Mouse (Mus musculus): ENCODE measurements around the gene Glb1l. TPM values are rescaled to one million over a fixed set of nuclear protein-coding genes. Genes with fewer than 3 reads are reported as not detected.

The Glb1l gene
- total and polyA plus RNA-seq, 3 experiments = 7.6 to 13.0 TPM; not detected in 1

GRCm38 (mm10) chr1:75187914-75188483 lies 22.6 kb downstream of the Glb1l start:
- Histone ChIP-seq H3K79me2 (ENCODE audit: control insufficient read depth, insufficient read depth, low read length, poor library complexity) (peaks cover 9% of the 10 kb centered on the region), H3K4me1 (ENCODE audit: control insufficient read depth in 1 of 2, insufficient read depth in 2 of 2, low read length in 2 of 2) (peaks cover 3 to 29% of the 10 kb centered on the region in 2 experiments; a peak in 3 of 4 replicates), H3K4me3 (ENCODE audit: control insufficient read depth in 1 of 2, insufficient read depth in 1 of 2, low read depth in 2 of 2, low read length in 2 of 2) (no peak overlapping the region), H3K9ac (ENCODE audit: control insufficient read depth, low read depth, low read length, poor library complexity, severe bottlenecking) (no peak overlapping the region), H3K27ac (ENCODE audit: control insufficient read depth, low read depth, low read length) (peak overlapping the region; percentile 59), H3K36me3 (ENCODE audit: control insufficient read depth in 1 of 2, insufficient read depth in 2 of 2, low read length in 2 of 2) (peaks cover 0 to 26% of the 10 kb centered on the region in 2 experiments; a peak in 2 of 4 replicates), H3K9me3 (replicated peaks; ENCODE audit: insufficient read depth, low read length) (no peaks in the 10 kb centered on the region), H3K27me3 (ENCODE audit: control insufficient read depth in 1 of 2, insufficient read depth in 2 of 2, low read length in 2 of 2) (no peaks in the 10 kb centered on the region)
- no peak for TF ChIP-seq MYB (IDR thresholded peaks at IDR 0.05; ENCODE audit: low read depth, low read length)
- peak; percentile 49; the same call in 1 of the 2 replicates for TF ChIP-seq ELF1 (IDR thresholded peaks at IDR 0.05; ENCODE audit: low read depth, low read length)
- peak; percentile 86 for TF ChIP-seq SIN3A (IDR thresholded peaks at IDR 0.05; ENCODE audit: low read length)
- peak; percentile 65 to 85 for TF ChIP-seq EP300 (IDR thresholded peaks at IDR 0.05; ENCODE audit: low read depth in 1 of 2, low read length in 2 of 2)
- TF ChIP-seq ZMIZ1 (IDR thresholded peaks at IDR 0.05; ENCODE audit: low read depth, low read length) = no peak
- no peak for TF ChIP-seq ZNF384 (IDR thresholded peaks at IDR 0.05; ENCODE audit: low read depth, low read length)
- peak; percentile 71; the same call in 1 of the 2 replicates for TF ChIP-seq JUND (IDR thresholded peaks at IDR 0.05; ENCODE audit: low read depth, low read length)
- TF ChIP-seq GATA1 (IDR thresholded peaks at IDR 0.05; ENCODE audit: low read depth, low read length) = peak; percentile 63
- TF ChIP-seq ETS1 (IDR thresholded peaks at IDR 0.05; ENCODE audit: low read depth, low read length) = peak; percentile 88
- TF ChIP-seq ZC3H11A (IDR thresholded peaks at IDR 0.05; ENCODE audit: low read depth, low read length) = no peak
- TF ChIP-seq HCFC1 (IDR thresholded peaks at IDR 0.05; ENCODE audit: low read depth, low read length) = peak; percentile 47; the same call in 1 of the 2 replicates
- peak; percentile 29; the same call in 1 of the 2 replicates for TF ChIP-seq TCF12 (IDR thresholded peaks at IDR 0.05; ENCODE audit: low read depth, low read length)
- 0 out of 2 replicates have a peak, but pooled peaks have one; percentile 44 for TF ChIP-seq MAZ (IDR thresholded peaks at IDR 0.05; ENCODE audit: low read depth, low read length)
- no peak for TF ChIP-seq SMC3 (IDR thresholded peaks at IDR 0.05; ENCODE audit: low read depth, low read length)
- peak; percentile 95 for TF ChIP-seq TBP (IDR thresholded peaks at IDR 0.05; ENCODE audit: low read depth, low read length)
- peak; percentile 78 for TF ChIP-seq TAL1 (IDR thresholded peaks at IDR 0.05; ENCODE audit: low read length)
- TF ChIP-seq MAX (IDR thresholded peaks at IDR 0.05; ENCODE audit: low read length) = peak; percentile 42; the same call in 1 of the 2 replicates
- TF ChIP-seq NELFE (IDR thresholded peaks at IDR 0.05; ENCODE audit: low read depth, low read length) = no peak
- peak; percentile 53 for TF ChIP-seq MXI1 (IDR thresholded peaks at IDR 0.05; ENCODE audit: low read depth, low read length)
- TF ChIP-seq MYC (IDR thresholded peaks at IDR 0.05; ENCODE audit: low read depth, low read length) = peak; percentile 77; the same call in 1 of the 2 replicates
- peak; percentile 55; the same call in 1 of the 2 replicates for TF ChIP-seq RCOR1 (IDR thresholded peaks at IDR 0.05; ENCODE audit: low read depth, low read length)
- DNase-seq (ENCODE audit: low read depth, low spot score) = peak; percentile 94
